Mouse (Mus musculus) midbrain, postnatal 0 days (tissue): ENCODE measurements around the gene Fblim1. TPM values are rescaled to one million over a fixed set of nuclear protein-coding genes. Genes with fewer than 3 reads are reported as not detected.

Experiments
- ATAC-seq: fragments of 200-750 bp; cut with Nextera tagmentation; 2 replicates; pipeline ENCODE4 v1.8.0; 2017; ENCODE audit warnings: moderate number of reproducible peaks, mild to moderate bottlenecking, moderate TSS enrichment, moderate library complexity; ENCODE audit not compliant: low FRiP score
- DNase-seq: peaks from one replicate; pipeline ENCODE4 v3.0.0-alpha.2; 2015; ENCODE audit warnings: low spot score
- H3K27ac ChIP-seq: fragments of 300-500 bp; sonication (generic); 2 replicates; pipeline ENCODE4 v1.5.1; 2014; ENCODE audit warnings: low read depth, mild to moderate bottlenecking, low read length, mixed read lengths
- H3K27me3 ChIP-seq: fragments of 300-500 bp; sonication (generic); 2 replicates; pipeline ENCODE4 v1.6.1; 2014; ENCODE audit warnings: low read length, control low read depth, mixed read lengths; ENCODE audit not compliant: insufficient read depth
- H3K36me3 ChIP-seq: fragments of 300-500 bp; sonication (generic); 2 replicates; pipeline ENCODE4 v1.6.1; 2014; ENCODE audit warnings: low read length, control low read depth, mixed read lengths; ENCODE audit not compliant: insufficient read depth
- H3K4me1 ChIP-seq: fragments of 300-500 bp; sonication (generic); 2 replicates; pipeline ENCODE4 v1.6.1; 2014; ENCODE audit warnings: mild to moderate bottlenecking, control low read depth, antibody characterized with exemption, low read length, mixed read lengths; ENCODE audit not compliant: insufficient read depth
- H3K4me2 ChIP-seq: fragments of 300-500 bp; sonication (generic); 2 replicates; pipeline ENCODE4 v1.6.1; 2014; ENCODE audit warnings: low read depth, mild to moderate bottlenecking, low read length, mixed read lengths; ENCODE audit not compliant: poor library complexity, severe bottlenecking
- H3K4me3 ChIP-seq: fragments of 300-500 bp; sonication (generic); 2 replicates; pipeline ENCODE4 v1.5.1; 2014; ENCODE audit warnings: low read depth, mild to moderate bottlenecking, low read length, moderate library complexity
- H3K9ac ChIP-seq: fragments of 300-500 bp; sonication (generic); replicated peaks from 2 replicates; pipeline ENCODE4 v1.6.1; 2014; ENCODE audit warnings: mild to moderate bottlenecking, low read length, moderate library complexity, mixed read lengths; ENCODE audit not compliant: poor library complexity, severe bottlenecking
- H3K9me3 ChIP-seq: fragments of 300-500 bp; sonication (generic); 2 replicates; pipeline ENCODE4 v1.6.1; 2016; ENCODE audit warnings: low read length, control low read depth
- CTCF ChIP-seq: IDR thresholded peaks from 2 replicates; pipeline ENCODE4 v1.5.1; 2016; ENCODE audit warnings: antibody characterized with exemption, mild to moderate bottlenecking
- WGBS: fragments of 180-500 bp; shearing (Covaris S2); extraction: QIAGEN DNeasy Blood & Tissue Kit; methylation state at CpG from one replicate; pipeline ENCODE4 v1.1.7; 2014; 5-methylcytosine and 5-hydroxymethylcytosine counted together
- polyA plus RNA-seq: library from polyadenylated mRNA; unstranded; fragments of >200 nt; fragmentation: Nextera tagmentation; extraction: Ambion mirVana; gene quantifications from 2 replicates; pipeline ENCODE4 v1.2.1, GENCODE M21; 2015
- total RNA-seq: library from RNA; depleted of rRNA; stranded (reverse); fragments of >200 nt; gene quantifications from 2 replicates; pipeline ENCODE4 v1.2.3, GENCODE M21; 2014

Fblim1 gene
- total and polyA plus RNA-seq, 2 experiments from 2014 or later = 24.1 to 26.2 TPM

- Histone ChIP-seq H3K27me3 (no peaks in the 10 kb centered on the region), H3K9me3 (no peaks in the 10 kb centered on the region), H3K4me2 (peak overlapping the region; percentile 71), H3K36me3 (no peaks in the 10 kb centered on the region), H3K4me1 (peaks cover 3% of the 10 kb centered on the region; the same call in 1 of the 2 replicates), H3K27ac (peak overlapping the region; percentile 88), H3K9ac (peak overlapping the region; percentile 93), H3K4me3 (peak overlapping the region; percentile 66)
- WGBS = 48% methylated on average over 12 of the region's 12 CpGs
- TF ChIP-seq CTCF = no peak
- ATAC-seq (no peak), DNase-seq (no peak)
These were observed 66.6 kb downstream of the Fblim1 start for GRCm38 (mm10) chr4:141539213-141539767.

- Histone ChIP-seq H3K9ac (peak within 1 kb of the TSS; percentile 93), H3K4me1 (peaks cover 9% of the 10 kb centered on the region), H3K4me3 (peak within 1 kb of the TSS; percentile 66), H3K4me2 (peak within 1 kb of the TSS; percentile 71), H3K27ac (peak within 1 kb of the TSS; percentile 88), H3K9me3 (no peaks in the 10 kb centered on the region), H3K36me3 (no peaks in the 10 kb centered on the region), H3K27me3 (no peaks in the 10 kb centered on the region)
- DNase-seq = peak; percentile 97
- under 1% methylated on average over 77 of the region's 88 CpGs for WGBS
- peak; percentile 88 for ATAC-seq
- no peak for TF ChIP-seq CTCF
These were observed 67.3 kb downstream of the Fblim1 start, which contains the start of gene Spen for GRCm38 (mm10) chr4:141538408-141539212. Gene Spen (minus strand): TSS chr4:141538597.

- Histone ChIP-seq H3K27ac (peak overlapping the region; percentile 88), H3K9me3 (no peaks in the 10 kb centered on the region), H3K4me3 (peak overlapping the region; percentile 66), H3K4me2 (peak overlapping the region; percentile 71), H3K36me3 (no peaks in the 10 kb centered on the region), H3K4me1 (peaks cover 14% of the 10 kb centered on the region), H3K27me3 (no peaks in the 10 kb centered on the region), H3K9ac (peak overlapping the region; percentile 93)
- 0% methylated on average over 84 of the region's 101 CpGs for WGBS
- TF ChIP-seq CTCF = no peak
- DNase-seq (peak; percentile 18), ATAC-seq (peak; percentile 22; the same call in 1 of the 2 replicates)
These were observed 68.0 kb downstream of the Fblim1 start for GRCm38 (mm10) chr4:141537706-141538407.

GRCm38 (mm10) chr4:141537226-141537610, 68.7 kb downstream of the Fblim1 start:
- Histone ChIP-seq H3K9ac (peak overlapping the region; percentile 93), H3K4me2 (peak overlapping the region; percentile 71), H3K36me3 (no peaks in the 10 kb centered on the region), H3K27ac (peak overlapping the region; percentile 94), H3K4me3 (peak overlapping the region; percentile 66), H3K27me3 (no peaks in the 10 kb centered on the region), H3K4me1 (peaks cover 14% of the 10 kb centered on the region), H3K9me3 (no peaks in the 10 kb centered on the region)
- ATAC-seq (no peak), DNase-seq (no peak)
- under 1% methylated on average over 14 of the region's 14 CpGs for WGBS
- TF ChIP-seq CTCF = no peak

- Histone ChIP-seq H3K27ac (peak overlapping the region; percentile 94), H3K4me2 (peak overlapping the region; percentile 71), H3K27me3 (no peaks in the 10 kb centered on the region), H3K4me3 (peak overlapping the region; percentile 66), H3K4me1 (peaks cover 14% of the 10 kb centered on the region), H3K9me3 (no peaks in the 10 kb centered on the region), H3K36me3 (no peaks in the 10 kb centered on the region), H3K9ac (peak overlapping the region; percentile 93)
- no peak for TF ChIP-seq CTCF
- ATAC-seq (peak; percentile 50; the same call in 1 of the 2 replicates), DNase-seq (peak; percentile 86)
- WGBS = under 1% methylated on average over 61 of the region's 61 CpGs
These were observed 69.3 kb downstream of the Fblim1 start for GRCm38 (mm10) chr4:141536291-141537225.
